Mouse (Mus musculus) heart, adult 2 months (tissue): ENCODE measurements around the gene Heg1.
A peak's percentile ranks its signal among the peaks of the same experiment; 100 is the strongest.

Experiments
- CTCF ChIP-seq: fragments of 200-600 bp; IDR thresholded peaks from 2 replicates; pipeline ENCODE4 v1.8.1; 2022; ENCODE audit warnings: antibody characterized with exemption, mild to moderate bottlenecking, moderate library complexity
- EP300 ChIP-seq: fragments of 200-500 bp; IDR thresholded peaks from 2 replicates; pipeline ENCODE4 v1.6.1; 2011; ENCODE audit warnings: low read depth, low read length, control low read depth; ENCODE audit not compliant: insufficient read depth
- POLR2A ChIP-seq: fragments of 200-500 bp; IDR thresholded peaks from 2 replicates; pipeline ENCODE4 v1.6.1; 2011; ENCODE audit warnings: mild to moderate bottlenecking, low read depth, low read length, control low read depth; ENCODE audit not compliant: insufficient read depth

DNA sequence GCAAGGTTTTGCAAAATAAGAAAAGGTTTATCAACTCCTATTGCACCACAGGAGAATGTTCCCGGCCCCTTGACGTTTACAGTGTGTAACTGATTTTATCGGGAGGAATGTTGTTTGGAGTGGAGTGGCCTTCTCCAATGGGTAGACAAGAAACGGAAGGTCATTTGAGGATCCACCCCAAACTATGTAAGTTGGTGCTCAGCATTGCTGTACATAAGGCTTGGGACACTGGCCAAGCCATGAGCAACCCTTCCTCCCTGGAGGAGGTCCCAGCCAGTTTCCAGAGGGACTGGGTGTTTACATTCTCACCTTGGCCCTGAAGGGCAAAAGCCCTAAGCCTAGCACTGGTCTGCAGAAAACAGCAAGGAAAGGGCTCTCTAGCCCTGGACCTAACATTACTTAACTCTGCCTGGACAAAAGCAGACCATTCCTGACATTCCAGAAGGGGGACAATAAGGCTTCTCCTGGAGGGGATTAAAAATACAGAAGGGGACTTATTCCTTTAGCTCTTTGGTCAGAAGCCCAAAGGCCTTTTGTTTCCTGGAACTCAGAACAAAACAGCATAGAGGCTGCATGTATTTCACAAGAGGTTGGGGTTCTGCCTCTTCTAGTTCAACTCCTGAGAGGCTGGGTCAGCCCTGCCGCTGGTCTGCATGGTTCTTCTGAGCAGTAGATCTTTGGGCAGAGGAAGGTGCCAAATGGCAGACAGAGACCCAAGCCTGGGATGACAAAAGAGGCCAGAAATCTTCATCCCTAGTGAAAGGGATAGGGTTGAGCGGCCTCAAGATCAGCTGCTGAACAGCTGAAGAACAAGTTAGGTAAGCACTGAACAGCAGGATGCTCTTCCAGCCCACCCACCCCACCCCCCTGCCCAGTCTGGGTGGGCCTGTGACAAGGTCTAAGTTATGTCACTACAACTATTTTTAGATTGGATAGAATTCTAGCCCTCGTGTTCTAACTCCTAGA is 7.5 kb upstream of the Heg1 start:
- no peak for TF ChIP-seq CTCF
- TF ChIP-seq POLR2A, result peak; percentile 44; the same call in 1 of the 2 replicates
- peak; percentile 96 for TF ChIP-seq EP300
